Mouse (Mus musculus) right cerebral cortex, postnatal 14 days (tissue): Measurements from ENCODE around the gene Slc25a34.

Experiments used
- DNase-seq: peaks from one replicate; pipeline ENCODE4 v3.0.0; 2022

Gene Slc25a34

GRCm38 (mm10) chr4:141623666-141624065, at the start of gene Slc25a34:
Slc25a34 (minus strand) TSS chr4:141623821.
- no peak for DNase-seq

- no peak for DNase-seq
These were observed 48.7 kb upstream of the Slc25a34 start for GRCm38 (mm10) chr4:141672325-141672724.

- no peak for DNase-seq
These were observed 47.8 kb upstream of the Slc25a34 start for GRCm38 (mm10) chr4:141671389-141671788.

GRCm38 (mm10) chr4:141669898-141670712, 46.5 kb upstream of the Slc25a34 start:
- no peak for DNase-seq

- no peak for DNase-seq
These were observed 41.2 kb upstream of the Slc25a34 start, which contains the start of gene Plekhm2 for GRCm38 (mm10) chr4:141664799-141665198. Plekhm2 (minus strand) TSS chr4:141664899.

- DNase-seq, result peak; percentile 72
These were observed 40.6 kb upstream of the Slc25a34 start for GRCm38 (mm10) chr4:141664011-141664745.

GRCm38 (mm10) chr4:141663122-141663931, 39.7 kb upstream of the Slc25a34 start:
- no peak for DNase-seq

GRCm38 (mm10) chr4:141660884-141661283, 37.3 kb upstream of the Slc25a34 start:
- no peak for DNase-seq

- DNase-seq, result no peak
These were observed 36.1 kb upstream of the Slc25a34 start for GRCm38 (mm10) chr4:141659739-141660138.

- DNase-seq, result no peak
These were observed 35.3 kb upstream of the Slc25a34 start for GRCm38 (mm10) chr4:141658846-141659484.

- no peak for DNase-seq
These were observed 33.3 kb upstream of the Slc25a34 start for GRCm38 (mm10) chr4:141656932-141657331.

GRCm38 (mm10) chr4:141655908-141656608, 32.4 kb upstream of the Slc25a34 start:
- no peak for DNase-seq

GRCm38 (mm10) chr4:141654509-141654908, 30.9 kb upstream of the Slc25a34 start:
- DNase-seq, result no peak

GRCm38 (mm10) chr4:141653813-141654212, 30.2 kb upstream of the Slc25a34 start:
- DNase-seq, result no peak

- DNase-seq, result no peak
These were observed 29.4 kb upstream of the Slc25a34 start for GRCm38 (mm10) chr4:141653044-141653443.

GRCm38 (mm10) chr4:141651944-141652343, 28.3 kb upstream of the Slc25a34 start:
- no peak for DNase-seq

- DNase-seq, result no peak
These were observed 27.7 kb upstream of the Slc25a34 start for GRCm38 (mm10) chr4:141651286-141651685.

GRCm38 (mm10) chr4:141649244-141649643, 25.6 kb upstream of the Slc25a34 start:
- DNase-seq, result no peak

GRCm38 (mm10) chr4:141648262-141648661, 24.6 kb upstream of the Slc25a34 start:
- DNase-seq, result no peak

- no peak for DNase-seq
These were observed 23.6 kb upstream of the Slc25a34 start for GRCm38 (mm10) chr4:141647187-141647586.

GRCm38 (mm10) chr4:141645988-141646387, 22.4 kb upstream of the Slc25a34 start:
- DNase-seq, result no peak
